Mouse (Mus musculus): ENCODE results near the gene Gatd1.
A peak's percentile ranks its signal among the peaks of the same experiment; 100 is the strongest.

Gene Gatd1

GRCm38 (mm10) chr7:141391625-141392551, 22.0 kb downstream of the Gatd1 start, which contains the start of gene Taldo1:
Gene Taldo1, plus strand, starts transcription at chr7:141392199.
- peak; percentile 97 to 98 for DNase-seq (ENCODE audit: low spot score in 2 of 2)

DNA sequence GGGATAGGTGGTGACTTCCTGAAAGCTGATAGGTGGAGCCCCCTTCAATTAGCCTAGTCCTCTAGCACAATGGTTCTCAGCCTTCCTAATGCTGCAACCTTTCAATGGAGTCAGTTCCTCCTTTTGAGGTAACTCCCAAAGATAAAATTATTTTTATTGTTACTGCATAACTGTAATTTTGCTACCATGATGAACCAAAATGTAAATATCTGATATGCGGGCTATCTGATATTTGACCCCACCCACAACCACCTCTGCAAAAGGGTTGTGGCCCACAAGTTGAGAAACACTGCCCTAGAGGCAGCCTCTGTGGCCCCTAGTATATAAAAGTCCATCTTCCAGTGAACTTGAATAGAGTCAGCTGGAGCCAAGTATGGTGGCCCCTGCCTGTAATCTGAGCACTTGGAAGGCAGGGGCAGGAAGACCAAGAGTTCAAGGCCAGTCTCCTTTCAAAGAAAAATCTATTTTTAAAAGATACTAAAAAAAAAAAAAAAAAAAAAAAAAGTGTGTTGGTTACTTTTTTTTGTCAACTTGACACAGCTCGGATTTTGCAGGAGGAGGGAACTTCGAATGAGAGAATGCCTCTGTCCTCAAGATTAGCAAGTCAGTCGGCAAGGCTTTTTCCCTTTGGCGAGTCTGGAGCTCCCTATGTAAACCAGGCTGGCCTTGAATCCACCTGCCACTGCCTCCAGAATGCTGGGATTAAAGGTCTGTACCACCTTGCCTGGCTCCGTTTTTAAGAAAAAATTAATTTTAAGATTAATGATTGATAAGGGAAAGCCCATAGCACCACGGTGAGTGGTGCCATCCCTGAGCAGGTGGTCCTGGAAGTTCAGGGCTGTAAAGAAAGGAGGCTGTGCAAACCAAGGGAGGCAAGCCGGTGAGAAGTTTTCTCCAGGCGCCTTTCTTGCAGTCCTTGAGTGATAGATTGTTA, 23.3 kb downstream of the Gatd1 start:
- no peak for DNase-seq (ENCODE audit: low spot score in 2 of 2)

GRCm38 (mm10) chr7:141388487-141389109, 25.3 kb downstream of the Gatd1 start:
- DNase-seq (ENCODE audit: low spot score in 2 of 2), result no peak

DNA sequence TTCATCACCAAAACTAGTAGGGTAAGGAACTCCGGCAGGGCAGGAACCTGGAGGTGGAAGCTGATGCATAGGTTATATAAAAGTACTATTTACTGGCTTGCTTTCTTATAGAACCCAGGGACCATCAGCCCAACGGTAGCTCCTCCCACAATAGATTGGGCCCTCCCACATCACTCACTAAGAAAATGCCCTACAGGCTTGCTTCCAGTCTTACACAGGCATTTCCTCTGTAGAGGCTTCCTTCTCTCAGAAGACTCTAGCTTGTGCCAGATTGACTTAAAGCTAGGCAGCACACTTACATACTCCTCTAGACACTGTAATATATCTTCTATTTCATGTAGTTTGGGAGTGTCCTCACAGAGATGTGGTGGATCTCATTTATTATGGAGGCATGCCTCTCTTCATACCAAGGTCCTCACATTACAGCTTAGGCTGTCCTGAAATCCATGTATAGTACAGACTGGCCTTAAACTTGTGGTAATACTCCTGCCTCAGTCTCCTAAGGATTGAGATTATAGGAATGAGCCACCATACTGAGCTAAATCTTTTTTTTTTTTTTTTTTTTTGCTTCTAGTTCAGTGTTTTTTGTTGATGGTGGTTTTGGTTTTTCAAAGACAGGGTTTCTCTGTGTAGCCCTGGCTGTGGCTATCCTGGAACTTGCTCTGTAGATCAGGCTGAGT, 26.0 kb downstream of the Gatd1 start:
- no peak for DNase-seq (ENCODE audit: low spot score in 2 of 2)

GRCm38 (mm10) chr7:141381068-141381835, 32.7 kb downstream of the Gatd1 start:
- no peak for DNase-seq (ENCODE audit: low spot score in 2 of 2)

- no peak for DNase-seq (ENCODE audit: low spot score in 2 of 2)
Measured at GRCm38 (mm10) chr7:141379584-141379983, 34.4 kb downstream of the Gatd1 start.

- no peak for DNase-seq (ENCODE audit: low spot score in 2 of 2)
Measured at GRCm38 (mm10) chr7:141374399-141374798, 39.5 kb downstream of the Gatd1 start.

DNA sequence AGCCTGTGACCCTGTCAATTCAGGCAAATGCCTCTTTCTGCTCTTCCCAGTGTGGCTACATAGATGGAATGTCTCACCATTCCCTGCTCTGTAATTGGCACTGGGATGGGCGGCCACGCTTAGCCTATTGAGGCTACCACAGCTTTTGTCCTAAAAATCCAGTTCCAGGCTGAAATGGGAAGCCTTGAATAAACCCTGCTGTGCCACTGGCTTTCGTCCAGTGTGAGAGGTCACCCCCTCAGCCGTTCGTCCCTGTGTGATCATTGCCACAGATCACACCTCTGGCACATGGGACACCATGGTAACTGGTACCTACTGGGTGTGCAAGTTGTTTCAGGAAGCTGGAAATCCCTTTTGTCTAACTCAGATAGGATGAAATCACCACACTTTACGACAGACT, 40.3 kb downstream of the Gatd1 start:
- no peak for DNase-seq (ENCODE audit: low spot score in 2 of 2)

GRCm38 (mm10) chr7:141371942-141372595, 41.9 kb downstream of the Gatd1 start:
- no peak for DNase-seq (ENCODE audit: low spot score in 2 of 2)

- DNase-seq (ENCODE audit: low spot score in 2 of 2), result no peak
Measured at GRCm38 (mm10) chr7:141369918-141370317, 44.0 kb downstream of the Gatd1 start.

DNA sequence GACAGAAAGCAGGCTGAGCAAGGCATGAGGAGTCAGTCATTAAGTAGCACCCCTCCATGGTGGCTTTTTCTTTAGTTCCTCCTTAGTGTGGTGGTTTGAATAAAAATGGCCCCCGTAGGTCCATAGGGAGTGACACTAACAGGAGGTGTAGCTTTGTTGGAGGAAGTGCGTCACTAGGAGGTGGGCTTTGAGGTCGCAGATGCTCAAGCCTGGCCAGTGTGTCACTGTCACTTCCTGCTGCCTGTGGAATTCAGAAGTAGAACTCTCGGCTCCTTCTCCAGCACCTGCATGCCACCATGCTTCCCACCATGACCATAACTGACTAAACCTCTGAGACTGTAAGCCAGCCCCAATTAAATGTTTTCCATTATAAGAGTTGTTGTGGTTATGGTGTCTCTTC, 46.6 kb downstream of the Gatd1 start:
- no peak for DNase-seq (ENCODE audit: low spot score in 2 of 2)

GRCm38 (mm10) chr7:141365049-141365445, 48.9 kb downstream of the Gatd1 start:
- no peak for DNase-seq (ENCODE audit: low spot score in 2 of 2)

DNA sequence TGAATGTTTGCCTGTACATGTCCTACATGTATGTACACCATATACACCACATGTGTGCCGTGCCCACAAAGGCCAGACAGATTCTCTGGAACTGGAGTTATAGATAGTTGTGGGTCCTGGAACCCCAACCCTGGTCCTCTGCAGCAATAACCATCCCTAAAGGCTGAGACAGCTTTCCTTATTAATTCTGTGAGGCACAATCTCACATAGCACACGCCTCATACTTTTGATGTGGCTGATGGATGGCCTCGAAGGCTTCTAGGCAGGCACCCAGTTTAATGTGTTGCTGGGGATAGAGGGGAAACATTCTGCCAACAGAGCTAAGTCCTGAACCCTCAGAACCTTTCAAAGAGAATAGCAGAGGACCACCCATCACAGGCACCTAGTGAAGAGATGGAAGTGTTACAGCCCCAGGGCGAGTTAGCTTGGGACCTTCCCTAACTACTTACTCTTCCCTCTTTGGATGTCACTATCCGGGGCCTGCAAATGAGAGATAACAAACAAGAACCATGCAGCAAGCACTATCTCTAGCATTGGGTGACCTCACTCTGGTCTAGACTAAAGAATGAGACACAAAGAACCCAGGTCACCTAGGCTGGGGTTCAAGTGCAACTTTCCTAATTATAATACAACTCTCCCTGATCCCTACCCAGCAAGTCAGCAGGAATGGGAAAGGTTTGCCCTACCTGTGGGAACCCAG, 49.4 kb downstream of the Gatd1 start:
- no peak for DNase-seq (ENCODE audit: low spot score in 2 of 2)

DNA sequence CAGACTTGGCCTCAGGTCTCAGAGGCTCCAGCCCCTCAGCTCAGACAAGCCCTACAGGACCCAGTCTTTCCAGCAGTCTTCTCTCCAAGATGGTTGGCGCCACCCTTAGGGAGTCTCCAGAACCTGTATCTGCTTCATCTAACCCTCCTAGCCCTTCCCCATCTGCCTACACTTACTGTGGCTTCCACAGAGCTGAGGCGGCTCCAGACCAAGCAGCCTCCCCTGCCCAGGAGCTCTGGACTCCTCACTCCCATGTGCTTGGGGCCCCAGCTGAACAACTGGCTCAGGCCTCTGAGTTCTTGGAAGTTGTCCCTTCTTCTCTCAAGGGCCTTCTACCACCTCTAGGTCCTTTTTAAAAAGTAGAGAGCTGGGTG, 50.2 kb downstream of the Gatd1 start:
- no peak for DNase-seq (ENCODE audit: low spot score in 2 of 2)

DNA sequence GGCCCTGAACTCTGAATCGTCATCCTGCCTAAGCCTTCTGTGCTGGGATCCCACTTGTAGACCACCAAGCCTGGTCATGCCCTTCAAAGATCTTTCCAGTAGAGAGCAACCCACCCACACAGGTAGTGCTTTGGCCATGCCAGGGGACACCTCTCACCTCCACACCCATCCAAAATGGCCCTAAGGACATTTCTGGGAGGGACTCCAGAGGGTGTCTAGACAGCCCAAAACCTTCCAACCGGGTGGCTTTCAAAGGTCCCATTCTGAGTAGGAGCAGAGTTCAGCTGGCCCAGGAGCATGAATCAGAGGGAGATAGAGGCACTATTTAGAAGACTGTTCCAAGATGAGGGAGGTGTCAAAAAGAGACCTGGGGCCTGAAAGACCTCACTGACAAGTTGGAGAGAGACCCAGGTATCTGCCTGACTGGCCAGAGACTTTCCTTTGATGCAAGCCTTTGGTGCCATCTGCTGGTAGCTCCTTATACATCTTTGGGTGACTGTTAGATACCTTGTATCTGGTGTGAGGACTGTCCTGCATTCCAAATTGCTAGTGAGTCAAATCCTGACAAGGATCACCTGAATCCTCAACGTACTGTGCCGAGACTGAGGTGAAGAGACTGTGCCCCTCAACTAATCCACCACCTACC, 50.7 kb downstream of the Gatd1 start:
- peak; percentile 72 to 83 for DNase-seq (ENCODE audit: low spot score in 2 of 2)

GRCm38 (mm10) chr7:141361510-141361909, 52.4 kb downstream of the Gatd1 start:
- no peak for DNase-seq (ENCODE audit: low spot score in 2 of 2)

All from right cerebral cortex, postnatal 10 days (tissue).